Mouse (Mus musculus) olfactory bulb, adult 2 months (tissue): ENCODE measurements around the gene Eri2.

Source experiments
- CTCF ChIP-seq: fragments of 200-500 bp; IDR thresholded peaks from 2 replicates; pipeline ENCODE4 v1.5.1; 2012; ENCODE audit warnings: low read depth, mild to moderate bottlenecking, low read length, moderate library complexity; ENCODE audit not compliant: insufficient read depth
- POLR2A ChIP-seq: fragments of 200-500 bp; IDR thresholded peaks from 2 replicates; pipeline ENCODE4 v1.6.1; 2012; ENCODE audit warnings: mild to moderate bottlenecking, low read depth, low read length, moderate library complexity; ENCODE audit not compliant: insufficient read depth

DNA sequence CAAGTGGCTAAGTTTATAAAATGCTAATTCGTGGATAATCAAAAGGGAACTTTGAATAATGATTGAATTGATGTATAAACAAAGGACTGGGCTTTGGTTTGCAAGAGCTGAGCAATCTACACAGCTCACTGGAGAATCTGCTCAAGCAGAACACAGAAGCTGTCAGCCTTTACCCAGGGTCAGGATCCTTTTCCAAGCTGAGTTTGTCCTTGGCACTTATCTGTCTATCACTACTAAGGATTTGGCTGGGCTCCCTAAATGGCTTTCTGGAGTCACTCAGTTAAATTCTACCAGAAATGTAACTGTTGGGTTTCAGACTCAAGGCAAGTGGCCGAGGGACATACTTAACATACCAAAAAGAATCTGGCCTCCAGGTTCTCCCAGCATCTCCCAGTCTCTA lies 43.9 kb downstream of the Eri2 start:
- TF ChIP-seq CTCF (no peak), POLR2A (no peak)
